In genomic region chr6:117279786-117280411, GRCm38 (mm10) we compare ENCODE assay signal across 10 mouse cellular contexts.
DNase-seq lines count a peak whose midpoint lies in the region; ATAC-seq lines count a peak whose summit lies in the region.
"Had no signal": no experiment of that assay in that cellular context is flagged by ENCODE, and none has a peak within 500 bp of the region (broad histone marks: within the 10 kb centered on the region; RNA-seq: fewer than 3 reads in every experiment).

No protein-coding gene starts in this region.

- 0 out of 2 replicates have a peak, but pooled peaks have one; percentile 35 for ATAC-seq in kidney, embryonic 14.5 days (ENCODE audit: low FRiP score, low TSS enrichment)
- peak; percentile 82 for ATAC-seq in forebrain, embryonic 16.5 days
- peak; percentile 20; the same call in 1 of the 2 replicates for ATAC-seq in midbrain, embryonic 14.5 days (ENCODE audit: low FRiP score, low TSS enrichment)
- no peak for ATAC-seq in liver, embryonic 12.5 days

- no peak overlapping the region for H3K9ac ChIP-seq in kidney, embryonic 14.5 days (ENCODE audit: low read depth, low read length)
- 0 out of 2 replicates have a peak overlapping the region, but pooled peaks have one; percentile 2 for H3K9ac ChIP-seq in forebrain, embryonic 16.5 days (replicated peaks; ENCODE audit: low read depth, low read length)
- H3K9ac ChIP-seq in midbrain, embryonic 14.5 days (replicated peaks; ENCODE audit: low read length) = no peak overlapping the region
- no peak overlapping the region for H3K9ac ChIP-seq in liver, embryonic 12.5 days

- H3K36me3 ChIP-seq in kidney, embryonic 14.5 days (ENCODE audit: control insufficient read depth, insufficient read depth, low read length) = no peaks in the 10 kb centered on the region
- no peaks in the 10 kb centered on the region for H3K36me3 ChIP-seq in forebrain, embryonic 16.5 days (ENCODE audit: control insufficient read depth, insufficient read depth)
- H3K36me3 ChIP-seq in midbrain, embryonic 14.5 days (ENCODE audit: control insufficient read depth, insufficient read depth, low read length) = no peaks in the 10 kb centered on the region
- no peaks in the 10 kb centered on the region for H3K36me3 ChIP-seq in liver, embryonic 12.5 days
- H3K36me3 ChIP-seq: G1E had no signal

- no peak for DNase-seq in kidney, adult 11 months
- peak; percentile 41 for DNase-seq in embryo, embryonic 10.5 days (ENCODE audit: low spot score)
- DNase-seq in midbrain, embryonic 14.5 days = peak; percentile 30
- DNase-seq in gastrocnemius, postnatal 36 days = no peak
- DNase-seq: kidney, postnatal 10 days had no signal

- H3K27me3 ChIP-seq in kidney, embryonic 14.5 days (ENCODE audit: control insufficient read depth, insufficient read depth, low read length) = no peaks in the 10 kb centered on the region
- H3K27me3 ChIP-seq in forebrain, embryonic 16.5 days (replicated peaks; ENCODE audit: control insufficient read depth, insufficient read depth, low read length) = no peaks in the 10 kb centered on the region
- H3K27me3 ChIP-seq in midbrain, embryonic 14.5 days (ENCODE audit: control insufficient read depth, insufficient read depth, low read length) = no peaks in the 10 kb centered on the region
- no peaks in the 10 kb centered on the region for H3K27me3 ChIP-seq in liver, embryonic 12.5 days (replicated peaks)

- H3K4me2 ChIP-seq in kidney, embryonic 14.5 days (replicated peaks; ENCODE audit: low read depth, low read length) = no peak overlapping the region
- H3K4me2 ChIP-seq in forebrain, embryonic 16.5 days (ENCODE audit: low read length) = no peak overlapping the region
- no peak overlapping the region for H3K4me2 ChIP-seq in midbrain, embryonic 14.5 days (ENCODE audit: low read length)
- no peak overlapping the region for H3K4me2 ChIP-seq in liver, embryonic 12.5 days
- H3K4me2 ChIP-seq: liver, embryonic 11.5 days had no signal

- H3K9me3 ChIP-seq in kidney, embryonic 14.5 days (ENCODE audit: control insufficient read depth, low read length) = no peaks in the 10 kb centered on the region
- no peaks in the 10 kb centered on the region for H3K9me3 ChIP-seq in forebrain, embryonic 16.5 days (ENCODE audit: control insufficient read depth, low read length)
- no peaks in the 10 kb centered on the region for H3K9me3 ChIP-seq in midbrain, embryonic 14.5 days (ENCODE audit: control insufficient read depth, low read length)
- no peaks in the 10 kb centered on the region for H3K9me3 ChIP-seq in liver, embryonic 12.5 days (replicated peaks)

- WGBS in kidney, embryonic 14.5 days = 50% methylated on average over 14 of the region's 14 CpGs
- 35% methylated on average over 14 of the region's 14 CpGs for WGBS in forebrain, embryonic 16.5 days
- WGBS in midbrain, embryonic 14.5 days = 40% methylated on average over 14 of the region's 14 CpGs
- WGBS in liver, embryonic 12.5 days (ENCODE audit: insufficient replicate concordance) = 61% methylated on average over 14 of the region's 14 CpGs

- H3K27ac ChIP-seq in kidney, embryonic 14.5 days (ENCODE audit: low read depth, low read length) = no peak overlapping the region
- peak overlapping the region; percentile 36; the same call in 1 of the 2 replicates for H3K27ac ChIP-seq in forebrain, embryonic 16.5 days (ENCODE audit: low read length)
- H3K27ac ChIP-seq in midbrain, embryonic 14.5 days (replicated peaks; ENCODE audit: low read depth, low read length) = no peak overlapping the region
- H3K27ac ChIP-seq in liver, embryonic 12.5 days = no peak overlapping the region

- no peak overlapping the region for H3K4me3 ChIP-seq in kidney, embryonic 14.5 days (ENCODE audit: low read length)
- H3K4me3 ChIP-seq in forebrain, embryonic 16.5 days (replicated peaks; ENCODE audit: low read length) = no peak overlapping the region
- no peak overlapping the region for H3K4me3 ChIP-seq in midbrain, embryonic 14.5 days (replicated peaks; ENCODE audit: low read depth, low read length)
- no peak overlapping the region for H3K4me3 ChIP-seq in liver, embryonic 12.5 days

- intact Hi-C loops in gastrocnemius, postnatal 36 days (cut with DNase I) = no loop called here

- no peaks in the 10 kb centered on the region for H3K4me1 ChIP-seq in kidney, embryonic 14.5 days (ENCODE audit: control insufficient read depth, insufficient read depth, low read length)
- H3K4me1 ChIP-seq in forebrain, embryonic 16.5 days (replicated peaks; ENCODE audit: control insufficient read depth, insufficient read depth, low read length) = peaks cover 6% of the 10 kb centered on the region
- no peaks in the 10 kb centered on the region for H3K4me1 ChIP-seq in midbrain, embryonic 14.5 days (ENCODE audit: control insufficient read depth, insufficient read depth, low read length)
- no peaks in the 10 kb centered on the region for H3K4me1 ChIP-seq in liver, embryonic 12.5 days

Comparison
In these comparisons a context has a peak if more than half of its experiments do, and no peak if none do; other contexts are left out.
1. DNase-seq: peak in embryo, embryonic 10.5 days (single experiment) and midbrain, embryonic 14.5 days (single experiment); none in kidney, adult 11 months (single experiment) and gastrocnemius, postnatal 36 days (0 of 2).